Mouse (Mus musculus) midbrain, postnatal 0 days (tissue): ENCODE data around the gene Pdia5. TPM values are rescaled to one million over a fixed set of nuclear protein-coding genes. Genes with fewer than 3 reads are reported as not detected.

ENCODE experiments used
- ATAC-seq: fragments of 200-750 bp; cut with Nextera tagmentation; 2 replicates; pipeline ENCODE4 v1.8.0; 2017; ENCODE audit warnings: moderate number of reproducible peaks, mild to moderate bottlenecking, moderate TSS enrichment, moderate library complexity; ENCODE audit not compliant: low FRiP score
- DNase-seq: peaks from one replicate; pipeline ENCODE4 v3.0.0-alpha.2; 2015; ENCODE audit warnings: low spot score
- H3K27ac ChIP-seq: fragments of 300-500 bp; sonication (generic); 2 replicates; pipeline ENCODE4 v1.5.1; 2014; ENCODE audit warnings: low read depth, mild to moderate bottlenecking, low read length, mixed read lengths
- H3K27me3 ChIP-seq: fragments of 300-500 bp; sonication (generic); 2 replicates; pipeline ENCODE4 v1.6.1; 2014; ENCODE audit warnings: low read length, control low read depth, mixed read lengths; ENCODE audit not compliant: insufficient read depth
- H3K36me3 ChIP-seq: fragments of 300-500 bp; sonication (generic); 2 replicates; pipeline ENCODE4 v1.6.1; 2014; ENCODE audit warnings: low read length, control low read depth, mixed read lengths; ENCODE audit not compliant: insufficient read depth
- H3K4me1 ChIP-seq: fragments of 300-500 bp; sonication (generic); 2 replicates; pipeline ENCODE4 v1.6.1; 2014; ENCODE audit warnings: mild to moderate bottlenecking, control low read depth, antibody characterized with exemption, low read length, mixed read lengths; ENCODE audit not compliant: insufficient read depth
- H3K4me2 ChIP-seq: fragments of 300-500 bp; sonication (generic); 2 replicates; pipeline ENCODE4 v1.6.1; 2014; ENCODE audit warnings: low read depth, mild to moderate bottlenecking, low read length, mixed read lengths; ENCODE audit not compliant: poor library complexity, severe bottlenecking
- H3K4me3 ChIP-seq: fragments of 300-500 bp; sonication (generic); 2 replicates; pipeline ENCODE4 v1.5.1; 2014; ENCODE audit warnings: low read depth, mild to moderate bottlenecking, low read length, moderate library complexity
- H3K9ac ChIP-seq: fragments of 300-500 bp; sonication (generic); replicated peaks from 2 replicates; pipeline ENCODE4 v1.6.1; 2014; ENCODE audit warnings: mild to moderate bottlenecking, low read length, moderate library complexity, mixed read lengths; ENCODE audit not compliant: poor library complexity, severe bottlenecking
- H3K9me3 ChIP-seq: fragments of 300-500 bp; sonication (generic); 2 replicates; pipeline ENCODE4 v1.6.1; 2016; ENCODE audit warnings: low read length, control low read depth
- CTCF ChIP-seq: IDR thresholded peaks from 2 replicates; pipeline ENCODE4 v1.5.1; 2016; ENCODE audit warnings: antibody characterized with exemption, mild to moderate bottlenecking
- WGBS: fragments of 180-500 bp; shearing (Covaris S2); extraction: QIAGEN DNeasy Blood & Tissue Kit; methylation state at CpG from one replicate; pipeline ENCODE4 v1.1.7; 2014; 5-methylcytosine and 5-hydroxymethylcytosine counted together
- polyA plus RNA-seq: library from polyadenylated mRNA; unstranded; fragments of >200 nt; fragmentation: Nextera tagmentation; extraction: Ambion mirVana; gene quantifications from 2 replicates; pipeline ENCODE4 v1.2.1, GENCODE M21; 2015
- total RNA-seq: library from RNA; depleted of rRNA; stranded (reverse); fragments of >200 nt; gene quantifications from 2 replicates; pipeline ENCODE4 v1.2.3, GENCODE M21; 2014

Pdia5 gene
- total and polyA plus RNA-seq, 2 experiments from 2014 or later, result 4.3 to 8.0 TPM

DNA sequence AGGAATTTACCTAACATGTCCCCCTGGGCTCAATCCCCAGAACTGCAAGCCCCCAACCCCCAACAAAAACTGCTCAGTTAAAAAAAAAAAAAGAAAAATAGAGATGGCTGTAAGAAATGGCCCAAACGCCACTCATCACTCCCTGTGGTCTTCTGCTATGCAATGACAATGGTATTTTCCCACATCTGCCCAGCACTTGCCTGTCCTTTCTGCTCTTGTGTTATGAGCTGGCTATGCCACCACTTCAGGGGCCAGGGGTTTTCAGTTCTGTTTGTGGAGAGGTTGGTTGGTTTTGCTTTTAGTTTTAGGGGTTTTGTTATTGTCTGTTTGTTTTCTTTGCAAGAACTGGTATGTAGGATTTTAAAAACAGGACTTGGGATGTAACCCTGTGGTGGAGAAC lies 13.4 kb downstream of the Pdia5 start:
- Histone ChIP-seq H3K4me2 (no peak overlapping the region), H3K36me3 (no peaks in the 10 kb centered on the region), H3K27ac (no peak overlapping the region), H3K9ac (no peak overlapping the region), H3K4me3 (no peak overlapping the region), H3K27me3 (no peaks in the 10 kb centered on the region), H3K4me1 (no peaks in the 10 kb centered on the region), H3K9me3 (no peaks in the 10 kb centered on the region)
- no peak for DNase-seq
- WGBS, result 56% methylated on average over 1 of the region's 1 CpGs
- no peak for TF ChIP-seq CTCF
- ATAC-seq, result no peak

DNA sequence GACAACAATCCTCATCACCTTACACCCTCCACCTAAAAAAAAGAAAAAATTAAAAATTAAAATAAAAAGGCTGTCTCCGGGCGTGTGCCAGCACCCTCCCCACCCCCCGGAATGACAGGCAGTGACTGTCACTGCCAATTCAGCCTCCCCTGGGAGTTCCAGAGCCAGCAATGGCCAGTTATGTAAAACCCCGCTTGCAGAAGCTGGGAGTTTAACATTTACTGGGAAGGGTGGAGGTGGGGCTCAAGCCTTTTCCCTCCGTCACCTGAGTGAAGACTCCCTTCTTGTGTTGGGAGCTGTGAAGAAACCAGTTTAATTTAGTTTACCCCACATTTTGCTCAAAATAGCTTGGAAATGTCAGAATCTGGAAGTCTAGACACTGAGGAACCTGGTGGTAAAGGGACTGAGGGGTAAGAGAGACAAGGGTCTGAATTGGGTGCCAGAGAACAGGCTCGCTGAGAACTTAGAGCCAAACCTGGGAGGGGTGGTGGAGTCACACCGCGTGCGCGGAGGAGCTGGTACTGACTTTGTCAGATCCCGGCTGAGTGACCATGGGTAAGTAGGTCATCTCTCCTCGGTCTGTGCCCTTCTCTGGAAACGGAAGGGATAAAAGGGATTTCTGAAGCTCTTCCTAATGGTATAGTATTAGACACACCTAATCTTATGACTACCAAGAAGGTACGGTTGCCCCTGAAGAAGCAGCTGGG lies 18.0 kb downstream of the Pdia5 start:
- 86% methylated on average over 14 of the region's 14 CpGs for WGBS
- no peak overlapping the region for H3K4me2 ChIP-seq
- DNase-seq, result no peak

DNA sequence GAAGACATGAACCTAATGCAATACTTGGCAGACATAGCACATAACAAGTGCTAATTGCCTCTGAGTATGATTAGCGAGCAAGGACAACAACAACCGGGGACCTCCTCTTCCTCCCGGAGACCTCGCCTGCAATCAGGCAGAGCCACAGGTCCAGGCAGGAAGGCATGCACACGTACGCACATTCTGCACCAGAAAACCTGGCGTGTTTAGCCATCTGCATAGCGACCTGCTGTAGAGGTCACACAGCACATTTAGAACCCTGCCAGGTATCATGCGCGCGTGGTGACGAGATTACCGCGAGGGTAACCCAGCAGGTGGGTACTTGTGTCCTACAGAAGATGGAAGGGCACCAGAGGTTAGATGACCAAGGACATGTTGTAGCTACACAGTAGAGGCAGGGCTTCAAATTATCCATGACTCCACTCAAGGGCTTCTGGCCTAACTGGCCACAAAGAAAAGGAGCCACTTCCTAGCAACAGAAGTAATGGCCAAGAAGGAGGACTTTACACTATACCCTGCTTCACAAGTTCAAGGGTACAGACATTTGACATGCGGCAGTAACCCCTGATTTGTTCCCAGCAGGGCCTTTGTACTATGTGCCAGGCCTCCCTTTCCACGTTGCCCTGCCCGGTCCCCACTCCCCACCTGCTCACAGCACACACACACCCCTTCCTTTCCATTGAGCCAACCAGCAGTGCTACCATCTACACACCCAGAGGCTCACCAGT lies 18.7 kb downstream of the Pdia5 start:
- ATAC-seq (no peak), DNase-seq (no peak)
- Histone ChIP-seq H3K27me3 (no peaks in the 10 kb centered on the region), H3K4me3 (no peak overlapping the region), H3K4me1 (no peaks in the 10 kb centered on the region), H3K9ac (no peak overlapping the region), H3K9me3 (no peaks in the 10 kb centered on the region), H3K27ac (no peak overlapping the region), H3K36me3 (no peaks in the 10 kb centered on the region), H3K4me2 (no peak overlapping the region)
- TF ChIP-seq CTCF, result no peak
- 88% methylated on average over 17 of the region's 17 CpGs for WGBS

More for the DNA sequence above, 18.0 kb downstream of the Pdia5 start:
- TF ChIP-seq CTCF, result no peak
- Histone ChIP-seq H3K4me1 (no peaks in the 10 kb centered on the region), H3K36me3 (no peaks in the 10 kb centered on the region), H3K9me3 (no peaks in the 10 kb centered on the region), H3K9ac (no peak overlapping the region), H3K4me3 (no peak overlapping the region), H3K27ac (no peak overlapping the region), H3K27me3 (no peaks in the 10 kb centered on the region)
- no peak for ATAC-seq

GRCm38 (mm10) chr16:35470983-35471382 lies 19.7 kb downstream of the Pdia5 start:
- H3K27me3 ChIP-seq, result no peaks in the 10 kb centered on the region
- H3K4me1 ChIP-seq, result no peaks in the 10 kb centered on the region
- no peaks in the 10 kb centered on the region for H3K9me3 ChIP-seq
- WGBS, result 80% methylated on average over 8 of the region's 8 CpGs
- no peak for TF ChIP-seq CTCF
- H3K4me2 ChIP-seq, result no peak overlapping the region
- no peak for DNase-seq
- no peak overlapping the region for H3K27ac ChIP-seq
- H3K36me3 ChIP-seq, result no peaks in the 10 kb centered on the region
- no peak overlapping the region for H3K4me3 ChIP-seq
- H3K9ac ChIP-seq, result no peak overlapping the region
- ATAC-seq, result no peak

DNA sequence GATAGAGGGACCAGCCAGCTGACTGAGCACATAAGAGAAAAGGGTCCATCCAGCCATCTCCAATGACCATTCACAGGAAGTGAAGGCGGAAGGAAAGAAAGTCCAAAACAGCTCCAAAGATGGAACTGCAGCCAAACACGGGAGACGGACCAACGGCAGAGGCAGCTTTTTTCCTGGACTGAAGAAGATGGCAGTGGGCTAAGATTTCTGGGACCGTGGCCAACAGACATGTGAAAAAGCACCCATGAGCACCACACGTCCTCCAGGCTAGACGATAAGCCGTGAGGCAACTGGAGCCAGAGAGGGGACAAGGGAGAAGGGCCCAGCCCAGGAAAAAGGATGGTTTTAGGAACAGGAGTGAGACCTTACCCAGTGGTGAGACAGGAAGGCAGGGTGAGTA lies 20.6 kb downstream of the Pdia5 start:
- DNase-seq (no peak), ATAC-seq (no peak)
- no peaks in the 10 kb centered on the region for H3K4me1 ChIP-seq
- H3K27ac ChIP-seq, result no peak overlapping the region
- no peak overlapping the region for H3K4me2 ChIP-seq
- H3K4me3 ChIP-seq, result no peak overlapping the region
- H3K9me3 ChIP-seq, result no peaks in the 10 kb centered on the region
- no peak overlapping the region for H3K9ac ChIP-seq
- no peaks in the 10 kb centered on the region for H3K36me3 ChIP-seq
- 69% methylated on average over 8 of the region's 8 CpGs for WGBS
- H3K27me3 ChIP-seq, result no peaks in the 10 kb centered on the region
- no peak for TF ChIP-seq CTCF

DNA sequence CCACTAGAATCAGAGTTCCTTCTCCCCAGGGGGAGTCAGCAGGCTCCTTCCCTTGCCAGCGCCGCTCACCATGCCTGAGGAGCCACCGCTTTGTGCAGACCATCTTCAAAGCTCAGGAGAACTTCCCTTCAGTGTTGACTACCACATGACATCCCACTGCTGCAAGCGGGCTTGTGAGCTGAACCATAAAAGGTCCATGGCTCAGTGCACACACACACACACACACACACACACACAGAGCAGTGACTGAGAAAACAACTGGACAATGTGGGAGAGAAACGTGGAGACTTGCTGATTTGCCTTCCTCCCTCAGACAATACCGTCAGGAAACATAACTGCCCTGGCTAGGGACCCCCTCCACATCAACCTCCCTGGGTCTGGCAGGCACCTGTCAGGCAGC lies 21.7 kb downstream of the Pdia5 start:
- Histone ChIP-seq H3K9me3 (no peaks in the 10 kb centered on the region), H3K4me3 (no peak overlapping the region), H3K9ac (no peak overlapping the region), H3K27me3 (no peaks in the 10 kb centered on the region), H3K4me2 (no peak overlapping the region), H3K27ac (no peak overlapping the region), H3K36me3 (no peaks in the 10 kb centered on the region), H3K4me1 (peaks cover 6% of the 10 kb centered on the region; the same call in 1 of the 2 replicates)
- DNase-seq (no peak), ATAC-seq (no peak)
- TF ChIP-seq CTCF, result no peak
- 70% methylated on average over 6 of the region's 6 CpGs for WGBS
